Mouse (Mus musculus): ENCODE results near the gene Glyat. TPM values are rescaled to one million over a fixed set of nuclear protein-coding genes. Genes with fewer than 3 reads are reported as not detected.

Gene Glyat
- polyA plus RNA-seq, 1 experiment from 2014 or later: not detected

- ATAC-seq (ENCODE audit: insufficient read depth) (no peak), DNase-seq (no peak)
- Histone ChIP-seq H3K9me3 (ENCODE audit: low read depth, low read length) (no peaks in the 10 kb centered on the region), H3K27ac (ENCODE audit: low read depth) (no peak overlapping the region), H3K9ac (no peak overlapping the region), H3K4me2 (no peak overlapping the region), H3K4me1 (ENCODE audit: insufficient read depth) (no peaks in the 10 kb centered on the region), H3K36me3 (ENCODE audit: insufficient read depth) (no peaks in the 10 kb centered on the region), H3K4me3 (ENCODE audit: low read depth, low read length) (no peak overlapping the region), H3K27me3 (ENCODE audit: insufficient read depth, low read length) (no peaks in the 10 kb centered on the region)
- 49% methylated on average over 3 of the region's 3 CpGs for WGBS
- TF ChIP-seq CTCF (IDR thresholded peaks at IDR 0.05; ENCODE audit: low read depth): no peak
Observed at GRCm38 (mm10) chr19:12598674-12599073, 34.4 kb upstream of the Glyat start.

DNA sequence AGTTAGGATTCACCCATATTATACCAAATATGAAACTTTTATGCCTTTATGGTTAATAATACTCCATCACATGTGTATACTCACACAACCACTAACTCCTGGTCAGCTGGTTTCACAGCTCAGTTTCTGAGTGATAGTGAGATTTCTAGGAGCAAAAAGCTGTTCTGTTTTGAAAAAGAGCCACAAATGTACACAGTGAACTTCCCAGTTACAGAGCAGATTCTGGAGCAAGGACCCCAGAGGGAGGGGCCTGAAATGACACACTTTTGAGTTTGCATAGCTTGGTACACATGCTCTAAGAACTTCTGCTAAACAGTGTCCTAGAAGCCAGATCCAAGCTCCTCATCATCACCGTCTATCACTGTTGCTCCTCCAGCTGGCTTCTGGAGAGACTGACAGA, 33.4 kb upstream of the Glyat start, which contains the start of gene Gm4952:
Gm4952 (plus strand) TSS at position 301 of the 400 bp plus-strand sequence.
- no peak for DNase-seq
- TF ChIP-seq CTCF (IDR thresholded peaks at IDR 0.05; ENCODE audit: low read depth): no peak
- ATAC-seq (ENCODE audit: insufficient read depth): no peak
- Histone ChIP-seq H3K4me3 (ENCODE audit: low read depth, low read length) (no peak within 1 kb of the TSS), H3K4me1 (ENCODE audit: insufficient read depth) (no peaks in the 10 kb centered on the region), H3K4me2 (no peak within 1 kb of the TSS), H3K27ac (ENCODE audit: low read depth) (no peak within 1 kb of the TSS), H3K27me3 (ENCODE audit: insufficient read depth, low read length) (no peaks in the 10 kb centered on the region), H3K9me3 (ENCODE audit: low read depth, low read length) (no peaks in the 10 kb centered on the region), H3K9ac (no peak within 1 kb of the TSS), H3K36me3 (ENCODE audit: insufficient read depth) (no peaks in the 10 kb centered on the region)
- 33% methylated on average over 1 of the region's 1 CpGs for WGBS

DNA sequence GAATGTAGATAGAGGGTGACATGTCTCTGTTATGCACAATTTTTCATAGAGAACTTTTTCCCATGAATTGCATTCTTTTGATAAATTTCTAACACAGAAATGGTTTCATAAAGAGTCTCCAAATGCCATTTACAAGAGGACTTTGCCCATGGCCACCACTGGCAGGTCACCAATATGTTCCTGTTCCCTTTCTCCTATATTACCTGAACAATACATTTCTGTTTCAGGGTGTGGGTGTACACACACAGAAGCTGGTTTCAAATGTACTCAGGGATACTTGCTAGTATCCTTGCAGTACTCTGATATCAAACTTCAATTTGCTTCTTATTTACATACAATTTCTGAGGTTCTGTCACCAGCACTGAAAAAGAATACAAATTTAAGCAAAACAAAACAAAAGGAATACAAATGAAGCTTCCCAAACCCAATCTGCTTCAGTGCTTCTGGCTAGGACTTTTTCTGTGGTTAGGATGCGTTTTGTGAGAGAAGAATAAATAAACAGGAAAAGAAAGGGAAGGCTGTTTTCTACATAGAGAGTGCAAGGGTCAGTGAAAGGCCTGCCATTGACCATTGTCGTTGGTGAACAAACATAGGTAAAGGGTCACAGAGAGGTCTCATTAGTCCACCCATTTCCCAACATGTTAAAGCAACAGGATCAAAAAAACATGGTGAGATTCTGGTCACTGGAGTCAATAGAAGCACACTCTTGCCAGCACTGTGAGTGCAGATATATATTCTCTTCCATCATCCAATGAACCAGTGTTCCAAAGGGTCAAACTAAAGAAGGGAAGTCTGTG, 32.2 kb upstream of the Glyat start:
- DNase-seq: no peak
- TF ChIP-seq CTCF (IDR thresholded peaks at IDR 0.05; ENCODE audit: low read depth): no peak
- Histone ChIP-seq H3K36me3 (ENCODE audit: insufficient read depth) (no peaks in the 10 kb centered on the region), H3K27me3 (ENCODE audit: insufficient read depth, low read length) (no peaks in the 10 kb centered on the region), H3K4me3 (ENCODE audit: low read depth, low read length) (no peak overlapping the region), H3K4me2 (no peak overlapping the region), H3K27ac (ENCODE audit: low read depth) (no peak overlapping the region), H3K4me1 (ENCODE audit: insufficient read depth) (no peaks in the 10 kb centered on the region), H3K9ac (no peak overlapping the region), H3K9me3 (ENCODE audit: low read depth, low read length) (no peaks in the 10 kb centered on the region)
- ATAC-seq (ENCODE audit: insufficient read depth): no peak
- 8% methylated on average over 2 of the region's 2 CpGs for WGBS

DNA sequence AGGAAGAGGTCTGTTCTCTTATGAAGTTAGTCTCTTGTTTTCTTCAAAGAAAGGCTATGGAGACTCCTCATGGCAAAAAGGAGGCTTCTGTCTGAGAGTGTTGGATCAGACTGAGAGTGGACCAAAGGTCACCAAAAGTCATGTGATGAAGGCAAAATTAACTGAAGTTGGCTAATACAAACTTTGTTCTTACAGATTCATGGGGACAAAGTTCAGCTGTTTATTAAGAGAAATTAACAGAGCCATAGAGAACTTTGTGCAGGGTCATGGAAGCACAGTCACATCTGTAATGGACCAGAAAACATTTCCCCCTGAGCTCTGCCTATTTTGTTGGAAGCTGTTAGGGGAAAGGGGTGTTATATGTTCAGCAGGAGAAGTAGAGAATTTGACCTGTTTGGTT, 24.8 kb upstream of the Glyat start:
- DNase-seq (no peak), ATAC-seq (ENCODE audit: insufficient read depth) (no peak)
- Histone ChIP-seq H3K4me3 (ENCODE audit: low read depth, low read length) (no peak overlapping the region), H3K9me3 (ENCODE audit: low read depth, low read length) (no peaks in the 10 kb centered on the region), H3K27me3 (ENCODE audit: insufficient read depth, low read length) (no peaks in the 10 kb centered on the region), H3K9ac (no peak overlapping the region), H3K27ac (ENCODE audit: low read depth) (no peak overlapping the region), H3K36me3 (ENCODE audit: insufficient read depth) (no peaks in the 10 kb centered on the region), H3K4me1 (ENCODE audit: insufficient read depth) (no peaks in the 10 kb centered on the region), H3K4me2 (no peak overlapping the region)
- no peak for TF ChIP-seq CTCF (IDR thresholded peaks at IDR 0.05; ENCODE audit: low read depth)

DNA sequence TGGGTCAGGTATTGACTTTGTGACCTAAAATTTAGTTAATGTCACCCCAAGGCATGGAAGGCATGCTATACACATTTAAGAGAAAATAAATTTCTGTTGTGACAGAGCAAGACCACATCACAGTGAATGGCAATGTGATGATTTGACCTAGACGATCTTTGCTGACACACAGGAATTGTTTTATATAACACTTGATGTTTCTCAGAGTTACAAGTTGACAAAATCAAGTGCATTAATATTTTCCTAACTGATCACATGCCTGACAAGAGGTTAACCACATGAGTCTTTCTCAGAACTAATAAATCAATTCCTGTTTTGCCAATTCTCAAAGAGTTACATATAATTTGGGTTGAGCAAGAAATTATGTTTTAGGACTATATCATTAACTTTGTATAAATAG, 19.5 kb upstream of the Glyat start:
- no peak for TF ChIP-seq CTCF (IDR thresholded peaks at IDR 0.05; ENCODE audit: low read depth)
- Histone ChIP-seq H3K27ac (ENCODE audit: low read depth) (no peak overlapping the region), H3K9ac (no peak overlapping the region), H3K4me3 (ENCODE audit: low read depth, low read length) (no peak overlapping the region), H3K27me3 (ENCODE audit: insufficient read depth, low read length) (no peaks in the 10 kb centered on the region), H3K9me3 (ENCODE audit: low read depth, low read length) (no peaks in the 10 kb centered on the region), H3K4me1 (ENCODE audit: insufficient read depth) (no peaks in the 10 kb centered on the region), H3K36me3 (ENCODE audit: insufficient read depth) (no peaks in the 10 kb centered on the region), H3K4me2 (no peak overlapping the region)
- 83% methylated on average over 1 of the region's 1 CpGs for WGBS
- no peak for ATAC-seq (ENCODE audit: insufficient read depth)
- DNase-seq: no peak

GRCm38 (mm10) chr19:12634259-12634658, 1.2 kb downstream of the Glyat start:
- Histone ChIP-seq H3K27ac (ENCODE audit: low read depth) (no peak overlapping the region), H3K4me3 (ENCODE audit: low read depth, low read length) (no peak overlapping the region), H3K27me3 (ENCODE audit: insufficient read depth, low read length) (no peaks in the 10 kb centered on the region), H3K36me3 (ENCODE audit: insufficient read depth) (no peaks in the 10 kb centered on the region), H3K9ac (no peak overlapping the region), H3K4me2 (no peak overlapping the region), H3K9me3 (ENCODE audit: low read depth, low read length) (no peaks in the 10 kb centered on the region), H3K4me1 (ENCODE audit: insufficient read depth) (no peaks in the 10 kb centered on the region)
- no peak for ATAC-seq (ENCODE audit: insufficient read depth)
- 83% methylated on average over 3 of the region's 3 CpGs for WGBS
- no peak for DNase-seq
- TF ChIP-seq CTCF (IDR thresholded peaks at IDR 0.05; ENCODE audit: low read depth): no peak

DNA sequence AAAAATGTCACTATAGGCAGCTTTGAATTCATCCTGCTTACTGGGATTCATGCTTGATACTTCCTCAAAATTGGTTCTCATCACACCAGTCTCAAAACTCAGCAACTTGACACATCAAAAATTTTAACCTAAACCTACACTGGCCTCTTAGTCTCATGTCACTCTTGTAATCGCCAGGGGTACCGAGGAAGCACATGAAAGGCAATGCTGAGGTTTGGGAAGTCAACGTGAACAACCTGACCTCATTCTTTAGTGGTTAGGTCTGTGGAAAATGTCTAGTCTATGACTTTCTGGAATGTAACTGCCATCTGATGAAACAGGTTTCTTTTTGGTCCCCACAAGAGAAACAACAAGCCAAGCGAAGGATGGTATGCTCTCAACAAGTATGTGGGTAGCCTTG, 1.9 kb downstream of the Glyat start:
- DNase-seq: no peak
- ATAC-seq (ENCODE audit: insufficient read depth): no peak

More for the DNA sequence above, 1.9 kb downstream of the Glyat start:
- Histone ChIP-seq H3K27ac (ENCODE audit: low read depth) (no peak overlapping the region), H3K9me3 (ENCODE audit: low read depth, low read length) (no peaks in the 10 kb centered on the region), H3K9ac (no peak overlapping the region), H3K27me3 (ENCODE audit: insufficient read depth, low read length) (no peaks in the 10 kb centered on the region), H3K4me3 (ENCODE audit: low read depth, low read length) (no peak overlapping the region), H3K4me2 (no peak overlapping the region), H3K4me1 (ENCODE audit: insufficient read depth) (no peaks in the 10 kb centered on the region), H3K36me3 (ENCODE audit: insufficient read depth) (no peaks in the 10 kb centered on the region)
- no peak for TF ChIP-seq CTCF (IDR thresholded peaks at IDR 0.05; ENCODE audit: low read depth)
- 86% methylated on average over 4 of the region's 4 CpGs for WGBS

Measured in lung, embryonic 14.5 days (tissue).